Comparison of ENCODE assay signal across 9 mouse cellular contexts in the genomic region with DNA sequence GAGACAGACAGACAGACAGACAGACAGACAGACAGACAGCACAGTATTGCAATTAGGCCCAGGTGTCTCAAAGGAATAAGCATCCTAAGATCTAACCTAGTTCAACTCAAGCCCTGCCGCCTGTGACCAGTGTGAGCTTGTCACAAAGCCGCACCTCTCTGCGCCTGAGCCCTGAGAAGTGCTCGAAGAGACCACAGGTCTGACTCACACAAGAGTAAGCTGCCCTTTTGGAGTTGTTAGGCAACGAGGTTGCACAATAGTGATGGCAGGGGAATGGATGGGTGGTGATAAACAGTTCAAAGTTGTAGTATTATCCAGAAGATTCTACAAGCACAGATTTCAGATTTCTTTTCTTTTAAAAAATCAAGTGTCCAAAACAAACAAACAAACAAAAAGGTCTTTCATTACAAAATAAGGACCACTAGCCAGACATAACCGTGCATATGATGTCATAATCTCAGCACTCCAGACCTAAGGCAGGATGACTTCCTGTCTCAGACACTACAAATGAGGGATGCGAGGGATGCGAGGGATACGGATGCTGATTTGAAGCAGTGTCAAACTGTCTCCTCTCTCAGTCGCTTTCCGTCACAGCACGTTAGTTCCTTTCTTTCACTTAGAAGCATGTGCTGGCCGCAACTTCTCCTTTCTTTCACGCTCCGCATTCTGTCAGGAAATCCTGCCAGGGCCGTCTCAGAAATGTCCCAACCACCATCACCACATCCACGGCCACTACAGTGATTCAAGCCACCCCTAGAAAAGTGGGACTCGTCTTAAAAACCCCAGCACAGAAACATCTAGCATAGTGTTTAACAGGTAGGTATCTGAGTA. TPM values are rescaled to one million over a fixed set of nuclear protein-coding genes. Genes with fewer than 3 reads are reported as not detected.
A peak's percentile ranks its signal among the peaks of the same experiment; 100 is the strongest.
DNase-seq lines count a peak whose midpoint lies in the region; ATAC-seq lines count a peak whose summit lies in the region.
"Had no signal": no experiment of that assay in that cellular context is flagged by ENCODE, and none has a peak within 500 bp of the region (broad histone marks: within the 10 kb centered on the region; RNA-seq: fewer than 3 reads in every experiment).

No protein-coding gene starts in this region.

- H3K27me3 ChIP-seq in midbrain, embryonic 11.5 days (ENCODE audit: control insufficient read depth, insufficient read depth, low read length), result no peaks in the 10 kb centered on the region
- H3K27me3 ChIP-seq in midbrain, embryonic 14.5 days (ENCODE audit: control insufficient read depth, insufficient read depth, low read length), result no peaks in the 10 kb centered on the region
- H3K27me3 ChIP-seq in liver, embryonic 16.5 days (ENCODE audit: control insufficient read depth, insufficient read depth, low read depth, low read length), result no peaks in the 10 kb centered on the region; the same call in 1 of the 2 replicates
- H3K27me3 ChIP-seq: heart, embryonic 13.5 days had no signal

- no peak for ATAC-seq in midbrain, embryonic 11.5 days (ENCODE audit: low FRiP score)
- no peak for ATAC-seq in midbrain, embryonic 14.5 days (ENCODE audit: low FRiP score, low TSS enrichment)
- ATAC-seq in liver, embryonic 16.5 days (ENCODE audit: low read depth), result peak; percentile 80

- no peaks in the 10 kb centered on the region for H3K36me3 ChIP-seq in midbrain, embryonic 11.5 days (ENCODE audit: control insufficient read depth, insufficient read depth, low read length)
- no peaks in the 10 kb centered on the region for H3K36me3 ChIP-seq in midbrain, embryonic 14.5 days (ENCODE audit: control insufficient read depth, insufficient read depth, low read length)
- H3K36me3 ChIP-seq in liver, embryonic 16.5 days (ENCODE audit: control insufficient read depth, insufficient read depth), result no peaks in the 10 kb centered on the region
- H3K36me3 ChIP-seq: heart, embryonic 13.5 days had no signal

- H3K9ac ChIP-seq in midbrain, embryonic 11.5 days (ENCODE audit: low read length), result no peak overlapping the region
- H3K9ac ChIP-seq in midbrain, embryonic 14.5 days (replicated peaks; ENCODE audit: low read length), result no peak overlapping the region
- no peak overlapping the region for H3K9ac ChIP-seq in liver, embryonic 16.5 days (ENCODE audit: low read depth, low read length)
- H3K9ac ChIP-seq: heart, embryonic 13.5 days had no signal

- 75% methylated on average over 18 of the region's 18 CpGs for WGBS in midbrain, embryonic 11.5 days
- whole genome bisulfite sequencing in midbrain, embryonic 14.5 days, result 53% methylated on average over 18 of the region's 18 CpGs
- 18% methylated on average over 18 of the region's 18 CpGs for WGBS in liver, embryonic 16.5 days (ENCODE audit: insufficient replicate concordance)

- peak; percentile 83 for DNase-seq in midbrain, embryonic 11.5 days (ENCODE audit: low spot score, missing footprints)
- no peak for DNase-seq in midbrain, embryonic 14.5 days
- DNase-seq in adrenal gland, adult 8-10 months, result peak; percentile 81
- DNase-seq in spleen, postnatal 36 days (ENCODE audit: low spot score in 2 of 2), result peak; percentile 87 to 91
- DNase-seq in left cerebral cortex, adult 8-10 months (ENCODE audit: low spot score in 2 of 2), result no peak
- no peak for DNase-seq in cerebellum, postnatal 10 days
- no peak for DNase-seq in layer of hippocampus, postnatal 36 days

- H3K4me2 ChIP-seq in midbrain, embryonic 11.5 days, result no peak overlapping the region
- no peak overlapping the region for H3K4me2 ChIP-seq in midbrain, embryonic 14.5 days (ENCODE audit: low read length)
- H3K4me2 ChIP-seq in liver, embryonic 16.5 days (ENCODE audit: low read depth, low read length), result peak overlapping the region; percentile 29; the same call in 1 of the 2 replicates
- H3K4me2 ChIP-seq: heart, embryonic 13.5 days had no signal

- H3K4me3 ChIP-seq in midbrain, embryonic 11.5 days (ENCODE audit: low read depth, low read length), result no peak overlapping the region
- H3K4me3 ChIP-seq in midbrain, embryonic 14.5 days (replicated peaks; ENCODE audit: low read depth, low read length), result no peak overlapping the region
- H3K4me3 ChIP-seq in liver, embryonic 16.5 days (ENCODE audit: low read depth, low read length), result no peak overlapping the region
- H3K4me3 ChIP-seq: heart, embryonic 13.5 days had no signal

- no peak overlapping the region for H3K27ac ChIP-seq in midbrain, embryonic 11.5 days (ENCODE audit: low read depth, low read length)
- no peak overlapping the region for H3K27ac ChIP-seq in midbrain, embryonic 14.5 days (replicated peaks; ENCODE audit: low read depth, low read length)
- H3K27ac ChIP-seq in liver, embryonic 16.5 days (ENCODE audit: low read length), result peak overlapping the region; percentile 75
- H3K27ac ChIP-seq: heart, embryonic 13.5 days had no signal

- no peaks in the 10 kb centered on the region; the same call in 1 of the 2 replicates for H3K9me3 ChIP-seq in midbrain, embryonic 11.5 days (ENCODE audit: control insufficient read depth, low read length)
- H3K9me3 ChIP-seq in midbrain, embryonic 14.5 days (ENCODE audit: control insufficient read depth, low read length), result no peaks in the 10 kb centered on the region
- H3K9me3 ChIP-seq in liver, embryonic 16.5 days (replicated peaks; ENCODE audit: control insufficient read depth, low read length), result no peaks in the 10 kb centered on the region
- H3K9me3 ChIP-seq: heart, embryonic 13.5 days had no signal

- H3K4me1 ChIP-seq in midbrain, embryonic 11.5 days (ENCODE audit: control insufficient read depth, insufficient read depth, low read length), result no peaks in the 10 kb centered on the region
- H3K4me1 ChIP-seq in midbrain, embryonic 14.5 days (ENCODE audit: control insufficient read depth, insufficient read depth, low read length), result no peaks in the 10 kb centered on the region
- peaks cover 18% of the 10 kb centered on the region for H3K4me1 ChIP-seq in liver, embryonic 16.5 days (ENCODE audit: control insufficient read depth, low read depth, low read length)

RNA-seq across cellular contexts. Expression of a gene that starts 24.2 kb away (rescaled TPM):
- 33.1 and 34.8 TPM in 2 replicates for polyA plus RNA-seq in midbrain, embryonic 11.5 days (2014; fragmentation: Nextera tagmentation; extraction: Ambion mirVana)
- 90.2 and 94.2 TPM in 2 replicates for polyA plus RNA-seq in midbrain, embryonic 14.5 days (2014; fragmentation: Nextera tagmentation; extraction: Ambion mirVana)
- total RNA-seq in adrenal gland, adult 8-10 months (2022), result 10 to 100 TPM; 21.8 to 35.9 (median 29.7) TPM
- polyA plus RNA-seq in liver, embryonic 16.5 days (2015; fragmentation: Nextera tagmentation; extraction: Ambion mirVana), result 18.6 and 22.2 TPM in 2 replicates
- 10 to 100 TPM; 25.2 to 37.4 (median 32.2) TPM for total RNA-seq in left cerebral cortex, adult 8-10 months (2022)
- total RNA-seq in layer of hippocampus, postnatal 36 days (2021), result 10 to 100 TPM; 52.4 to 57.2 TPM

RNA-seq across cellular contexts. Expression of a gene that starts 37.7 kb away (rescaled TPM):
- 49.9 and 53.8 TPM in 2 replicates for polyA plus RNA-seq in midbrain, embryonic 11.5 days (2014; fragmentation: Nextera tagmentation; extraction: Ambion mirVana)
- 38.8 and 56.1 TPM in 2 replicates for polyA plus RNA-seq in midbrain, embryonic 14.5 days (2014; fragmentation: Nextera tagmentation; extraction: Ambion mirVana)
- total RNA-seq in adrenal gland, adult 8-10 months (2022), result 10 to 100 TPM; 53.4 to 86.0 (median 68.6) TPM
- polyA plus RNA-seq in liver, embryonic 16.5 days (2015; fragmentation: Nextera tagmentation; extraction: Ambion mirVana), result 21.3 and 25.0 TPM in 2 replicates
- 10 to 100 TPM; 45.4 to 56.2 (median 49.8) TPM for total RNA-seq in left cerebral cortex, adult 8-10 months (2022)
- 10 to 100 TPM; 45.9 to 51.7 TPM for total RNA-seq in layer of hippocampus, postnatal 36 days (2021)

Comparison
In these comparisons a context has a peak if more than half of its experiments do, and no peak if none do; other contexts are left out.
1. DNase-seq: peak in midbrain, embryonic 11.5 days (single experiment), adrenal gland, adult 8-10 months (single experiment) and spleen, postnatal 36 days (2 of 2); none in midbrain, embryonic 14.5 days (single experiment), left cerebral cortex, adult 8-10 months (0 of 2), cerebellum, postnatal 10 days (0 of 2) and layer of hippocampus, postnatal 36 days (0 of 2).